Mouse (Mus musculus) left cerebral cortex, postnatal 14 days (tissue): Measurements from ENCODE around the gene Hoxa3. TPM values are rescaled to one million over a fixed set of nuclear protein-coding genes. Genes with fewer than 3 reads are reported as not detected.
A peak's percentile ranks its signal among the peaks of the same experiment; 100 is the strongest.

ENCODE experiments used
- DNase-seq, 2 experiments: peaks; one replicate each; pipeline ENCODE4 v3.0.0; 2021 to 2022; ENCODE audit warnings: low spot score in 2 of 2, mixed read lengths in 1 of 2
- intact Hi-C: fragments of 180-260 bp; cut with DNase I; formaldehyde crosslinking; loops from one replicate; pipeline ENCODE4 v1.15.1; 2025
- total RNA-seq, 2 experiments: library from RNA; stranded (reverse); gene quantifications; 2 replicates each; pipeline ENCODE4 v1.2.3; 2021

The Hoxa3 gene
- total RNA-seq, 2 experiments from 2014 or later: not detected

DNA sequence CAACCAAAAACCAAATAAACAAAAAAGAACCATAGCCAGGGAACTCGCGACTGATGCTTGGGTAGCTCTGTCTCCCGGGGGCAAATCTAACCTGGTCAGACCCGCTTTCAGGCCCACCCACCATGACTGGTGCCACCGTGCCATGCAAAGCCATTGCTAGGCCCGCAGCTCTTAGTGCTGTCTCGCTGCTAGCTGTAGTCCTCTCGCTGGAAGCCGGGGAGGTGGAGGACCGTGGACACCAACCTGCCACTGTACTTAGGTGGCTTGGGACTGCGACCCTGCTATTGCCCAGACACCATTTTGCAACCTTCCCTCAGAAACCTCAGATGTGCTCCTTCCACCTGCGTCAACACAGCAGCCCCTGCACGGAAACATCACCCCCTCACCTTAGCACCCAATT lies 1.2 kb downstream of the Hoxa3 start:
- intact Hi-C loops: loop anchor here (5.0 kb wide), 1 partner anchor 1035 kb away; no protein-coding TSS in a partner anchor

GRCm38 (mm10) chr6:52211170-52211935 lies 1.8 kb downstream of the Hoxa3 start:
- intact Hi-C loops: loop anchor here (5.0 kb wide), 1 partner anchor 1034 kb away; no protein-coding TSS in a partner anchor
- DNase-seq: peak; percentile 36 to 56

More for the DNA sequence above, 1.2 kb downstream of the Hoxa3 start:
- no peak for DNase-seq

DNA sequence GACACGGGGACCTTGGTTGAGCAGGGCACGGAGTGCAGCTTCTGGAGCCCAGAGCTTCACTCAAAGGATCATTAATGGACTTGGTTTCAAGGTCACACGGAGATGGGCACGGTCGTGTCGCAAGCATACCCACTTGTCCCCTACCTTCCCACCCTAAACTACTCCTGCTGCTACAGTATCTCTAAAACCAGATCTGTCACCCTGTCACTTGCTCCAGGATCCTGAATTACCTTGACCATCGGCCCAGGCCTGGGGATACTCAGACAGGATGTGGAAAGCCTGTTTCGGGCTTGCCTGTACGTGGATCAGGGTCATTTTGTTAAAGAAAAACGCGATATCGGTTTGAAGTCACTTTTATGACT lies 3.5 kb downstream of the Hoxa3 start:
- no peak for DNase-seq
- intact Hi-C loops: loop anchor here (5.0 kb wide), 1 partner anchor 1032 kb away; no protein-coding TSS in a partner anchor

DNA sequence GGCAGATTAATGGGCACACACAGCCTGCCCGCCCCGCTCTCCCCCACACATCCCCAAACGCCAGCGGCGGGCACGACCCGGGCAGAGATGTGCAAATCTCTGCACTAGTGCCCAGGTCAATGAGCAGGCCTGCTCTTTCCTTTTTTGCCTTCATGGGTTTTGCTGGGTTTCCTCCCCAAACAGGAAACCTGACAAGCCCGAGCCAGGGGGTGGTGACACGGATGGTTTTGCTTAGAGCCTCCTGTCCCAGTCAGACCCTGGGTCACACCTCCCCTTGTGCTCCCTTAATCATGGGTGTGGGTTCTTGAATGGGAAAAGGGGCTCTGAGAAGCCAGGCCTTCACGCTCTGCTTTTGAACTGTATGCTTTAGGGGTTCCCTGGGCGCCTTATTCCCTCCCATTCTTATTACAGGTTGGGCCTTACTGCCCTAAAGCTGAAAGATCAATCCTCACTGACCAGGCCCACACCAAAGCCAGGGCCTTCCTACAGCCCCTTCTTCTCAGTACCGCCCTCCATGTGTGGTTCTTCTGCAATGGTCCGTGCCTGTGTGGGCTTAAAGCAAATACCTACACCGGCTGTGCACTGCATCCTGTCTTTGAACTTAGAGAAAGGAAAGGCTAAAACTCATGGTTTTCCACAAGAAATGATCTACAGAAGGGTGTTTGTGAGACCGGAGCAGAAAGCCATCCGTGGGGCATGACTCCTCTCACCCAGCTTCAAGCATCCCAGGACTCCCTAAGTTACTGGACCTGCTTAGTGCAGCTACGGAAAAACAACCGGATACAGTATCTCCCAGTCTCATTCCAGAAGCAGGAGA lies 4.1 kb downstream of the Hoxa3 start:
- no peak for DNase-seq

DNA sequence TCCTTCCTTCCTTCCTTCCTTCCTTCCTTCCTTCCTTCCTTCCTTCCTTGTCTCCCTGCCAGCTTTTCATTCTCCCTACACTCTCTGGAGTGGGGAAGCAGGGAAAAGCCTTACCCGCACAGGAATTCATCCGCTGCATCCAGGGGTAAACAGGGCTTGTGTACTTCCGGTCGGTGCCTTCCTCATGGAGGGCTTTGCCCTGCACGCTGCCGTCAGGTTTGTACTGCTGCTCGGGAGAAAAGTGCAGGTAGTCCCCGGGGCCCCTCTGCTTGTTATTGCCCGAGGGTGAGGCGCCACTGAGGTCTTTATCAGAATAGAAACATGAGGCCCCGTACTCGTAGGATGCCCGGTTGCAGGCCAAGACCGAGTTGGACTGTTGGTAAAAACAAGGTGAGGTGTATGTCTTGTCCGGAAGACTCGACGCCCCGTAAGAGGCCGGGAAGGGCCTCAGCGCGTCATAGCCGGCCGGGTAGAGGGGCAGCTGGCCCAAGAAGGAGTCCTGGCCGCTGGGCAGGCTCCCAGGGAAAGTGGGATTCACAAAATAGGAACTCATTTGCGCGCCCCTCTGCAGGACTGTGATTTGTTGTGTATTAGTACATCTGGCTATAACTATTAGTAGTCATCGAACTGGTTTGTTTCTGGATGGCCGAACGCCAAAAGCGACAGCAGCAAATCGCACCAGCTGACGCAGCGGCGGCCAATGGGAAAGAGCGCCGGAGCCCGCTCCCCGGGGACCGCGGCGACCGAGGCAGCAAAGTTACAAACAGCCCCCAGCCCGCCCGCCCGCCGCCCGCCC lies 4.9 kb downstream of the Hoxa3 start, which contains the start of gene Hoxa6:
Gene Hoxa6, minus strand, starts transcription at position 651 of the 796 bp plus-strand sequence.
- DNase-seq: no peak
- intact Hi-C loops: no loop called here

More for the DNA sequence above, 4.1 kb downstream of the Hoxa3 start:
- intact Hi-C loops: no loop called here

GRCm38 (mm10) chr6:52207684-52207976 lies 5.5 kb downstream of the Hoxa3 start:
- DNase-seq: no peak
- intact Hi-C loops: no loop called here

DNA sequence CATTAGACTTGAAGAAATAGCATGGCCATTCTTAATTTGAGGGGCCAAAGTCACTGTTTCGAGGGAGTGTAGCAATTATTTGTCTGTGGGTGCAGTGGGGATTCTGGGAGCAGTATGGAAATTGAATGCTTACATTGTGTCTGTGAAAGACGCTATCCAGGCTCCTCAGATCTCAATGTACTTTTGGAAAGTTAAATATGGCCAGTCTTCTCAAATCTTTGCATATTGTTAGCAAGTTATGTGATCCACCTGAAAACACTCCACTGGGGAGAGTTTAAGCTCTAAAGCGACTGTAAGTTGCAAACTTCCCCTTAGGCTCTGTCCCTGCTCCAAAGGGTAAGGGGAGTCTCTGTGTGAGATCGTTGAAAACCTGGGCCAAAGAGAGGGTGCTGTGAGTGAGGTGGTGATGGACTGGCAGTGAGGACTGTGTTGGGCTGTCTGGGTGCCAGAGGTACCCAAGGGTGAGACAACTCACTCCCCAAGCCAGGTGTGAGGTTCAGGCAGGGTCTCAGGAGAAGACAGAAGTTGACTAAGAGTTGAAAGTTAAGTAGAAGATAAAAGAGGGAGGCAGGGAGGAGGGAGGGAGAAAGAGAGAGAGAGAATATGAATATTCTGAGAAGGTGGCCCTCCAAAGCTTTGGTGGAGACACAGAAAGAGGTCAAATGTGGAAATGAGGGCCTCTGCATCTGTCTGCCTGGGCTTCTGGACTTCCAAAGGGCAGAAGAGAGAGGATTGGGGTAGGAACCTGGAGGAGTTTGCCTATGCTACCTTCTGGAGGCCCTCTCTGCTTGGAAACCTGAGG lies 6.1 kb downstream of the Hoxa3 start:
- DNase-seq: no peak
- intact Hi-C loops: no loop called here

GRCm38 (mm10) chr6:52205638-52206621 lies 7.2 kb downstream of the Hoxa3 start:
- intact Hi-C loops: no loop called here

DNA sequence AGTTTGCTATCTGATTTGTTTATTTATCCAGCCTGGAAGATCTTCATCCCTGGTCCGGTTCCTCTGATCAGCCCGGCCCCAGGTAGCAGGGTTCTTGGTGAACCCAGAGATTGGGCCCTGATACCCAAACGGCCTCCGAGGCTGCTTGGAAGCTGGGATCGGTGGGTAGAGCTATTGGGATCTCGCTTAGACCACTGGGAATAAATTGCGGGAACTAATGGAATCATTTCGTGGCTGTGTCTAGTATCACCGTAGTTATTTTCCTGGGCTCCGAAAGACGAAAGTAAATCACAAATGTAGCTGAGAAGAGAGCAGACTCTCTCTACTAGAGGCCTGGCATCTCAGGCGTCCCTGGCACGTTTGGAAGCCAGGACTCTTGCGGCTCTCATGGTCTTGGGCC lies 7.9 kb downstream of the Hoxa3 start:
- intact Hi-C loops: no loop called here
- no peak for DNase-seq

More at GRCm38 (mm10) chr6:52205638-52206621, 7.2 kb downstream of the Hoxa3 start:
- DNase-seq: no peak

- no peak for DNase-seq
- intact Hi-C loops: loop anchor here (5.0 kb wide), 1 partner anchor 332 kb away; no protein-coding TSS in a partner anchor
These were observed 8.9 kb downstream of the Hoxa3 start, which contains the start of gene Hoxa5 for GRCm38 (mm10) chr6:52204050-52204752. Hoxa5 (minus strand) TSS chr6:52204587.

- intact Hi-C loops: loop anchor here (5.0 kb wide), 1 partner anchor 331 kb away; no protein-coding TSS in a partner anchor
- DNase-seq: no peak
These were observed 9.6 kb downstream of the Hoxa3 start for GRCm38 (mm10) chr6:52203371-52204049.

- no peak for DNase-seq
- intact Hi-C loops: loop anchor here (5.0 kb wide), 1 partner anchor 331 kb away; no protein-coding TSS in a partner anchor
These were observed 10.1 kb downstream of the Hoxa3 start for GRCm38 (mm10) chr6:52203121-52203370.

- intact Hi-C loops: loop anchor here (5.0 kb wide), 1 partner anchor 330 kb away; no protein-coding TSS in a partner anchor
These were observed 10.6 kb downstream of the Hoxa3 start for GRCm38 (mm10) chr6:52202362-52203120.

GRCm38 (mm10) chr6:52201269-52201668 lies 11.9 kb downstream of the Hoxa3 start:
- intact Hi-C loops: loop anchor here (5.0 kb wide), 1 partner anchor 329 kb away; no protein-coding TSS in a partner anchor
- DNase-seq: no peak

More at GRCm38 (mm10) chr6:52202362-52203120, 10.6 kb downstream of the Hoxa3 start:
- no peak for DNase-seq

GRCm38 (mm10) chr6:52200751-52201250 lies 12.3 kb downstream of the Hoxa3 start:
- intact Hi-C loops: loop anchor here (5.0 kb wide), 1 partner anchor 328 kb away; no protein-coding TSS in a partner anchor
- DNase-seq: no peak
